Mouse (Mus musculus): ENCODE results near the gene Copg2.

DNA sequence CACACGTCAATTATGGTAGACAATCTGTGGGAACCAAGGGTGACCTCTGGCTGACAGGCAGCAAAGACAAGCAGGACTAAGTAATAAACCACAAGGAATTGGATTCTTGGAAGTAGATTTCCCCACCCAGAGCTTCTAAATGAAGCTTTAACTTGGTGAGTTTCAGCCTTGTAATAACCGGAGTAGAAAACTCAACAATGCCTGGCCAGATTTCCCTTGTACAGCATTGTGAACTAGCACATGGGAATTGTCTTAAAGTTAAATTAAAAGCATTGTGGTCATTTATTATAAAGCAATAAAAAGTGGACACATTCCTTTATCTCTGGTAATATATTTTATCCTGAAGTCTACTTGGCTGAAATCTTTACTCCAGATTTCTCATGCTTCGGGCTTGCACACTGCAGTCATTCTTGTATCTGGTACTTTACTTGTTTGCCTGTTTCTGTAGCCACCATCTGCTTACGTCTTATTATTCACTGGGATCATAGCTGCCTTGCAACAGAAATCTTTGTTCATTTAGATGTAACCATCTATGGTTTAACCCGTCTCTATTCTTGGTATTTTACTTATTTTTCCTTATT is 181.6 kb downstream of the Copg2 start:
- no peak for TF ChIP-seq POLR2A (IDR thresholded peaks at IDR 0.05; ENCODE audit: insufficient read depth, low read length)
- no peak for TF ChIP-seq CTCF (IDR thresholded peaks at IDR 0.05; ENCODE audit: low read depth, low read length)
- TF ChIP-seq EP300 (IDR thresholded peaks at IDR 0.05; ENCODE audit: insufficient read depth, low read depth, low read length), result no peak

Measured in ES-Bruce4 (cell line).